Mouse (Mus musculus) ES-E14 (cell line): Measurements from ENCODE around the gene Etv6.

Experiments
- CHD2 ChIP-seq: IDR thresholded peaks from 2 replicates; pipeline ENCODE4 v1.6.1; 2014; ENCODE audit warnings: mild to moderate bottlenecking, low read depth, low read length, inconsistent platforms
- MAFK ChIP-seq: IDR thresholded peaks from 2 replicates; pipeline ENCODE4 v1.6.1; 2014; ENCODE audit warnings: mild to moderate bottlenecking, low read depth, low read length, inconsistent platforms; ENCODE audit not compliant: insufficient read depth
- ZC3H11A ChIP-seq: IDR thresholded peaks from 2 replicates; pipeline ENCODE4 v1.6.1; 2012; ENCODE audit warnings: low read depth, mild to moderate bottlenecking, inconsistent platforms, low read length, borderline replicate concordance
- ZNF384 ChIP-seq: IDR thresholded peaks from 2 replicates; pipeline ENCODE4 v1.6.1; 2012; ENCODE audit warnings: low read depth, low read length, inconsistent platforms

GRCm38 (mm10) chr6:134168799-134169198, 133.3 kb downstream of the Etv6 start:
- TF ChIP-seq CHD2: no peak
- no peak for TF ChIP-seq ZC3H11A
- TF ChIP-seq MAFK: no peak
- TF ChIP-seq ZNF384: no peak
